Mouse (Mus musculus): ENCODE results near the gene Lrcol1.

Gene Lrcol1

GRCm38 (mm10) chr5:110344524-110344923 lies at the start of gene Lrcol1:
Gene Lrcol1 (plus strand): TSS chr5:110344730.
- DNase-seq (ENCODE audit: low spot score in 2 of 2), result no peak

DNA sequence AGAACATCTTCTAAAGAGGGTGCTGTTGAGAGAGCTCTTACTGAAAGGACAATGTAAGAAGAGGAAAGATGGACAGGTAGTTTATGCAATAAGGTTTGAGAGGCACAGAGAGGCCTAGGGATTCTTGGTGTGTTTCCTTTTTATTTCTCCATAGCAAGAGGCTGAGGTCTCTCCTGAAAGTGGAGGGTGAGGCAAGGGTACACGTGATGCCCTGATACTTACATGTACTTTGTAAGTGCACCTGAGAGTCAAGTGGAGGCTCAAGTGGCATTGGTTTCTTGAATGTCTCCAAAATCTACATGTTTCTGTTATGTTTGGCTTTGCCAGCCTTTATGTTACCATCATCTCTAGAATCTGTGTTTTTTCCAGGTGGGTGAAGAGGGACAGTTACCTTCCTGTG lies 47.9 kb upstream of the Lrcol1 start:
- no peak for DNase-seq (ENCODE audit: low spot score in 2 of 2)

DNA sequence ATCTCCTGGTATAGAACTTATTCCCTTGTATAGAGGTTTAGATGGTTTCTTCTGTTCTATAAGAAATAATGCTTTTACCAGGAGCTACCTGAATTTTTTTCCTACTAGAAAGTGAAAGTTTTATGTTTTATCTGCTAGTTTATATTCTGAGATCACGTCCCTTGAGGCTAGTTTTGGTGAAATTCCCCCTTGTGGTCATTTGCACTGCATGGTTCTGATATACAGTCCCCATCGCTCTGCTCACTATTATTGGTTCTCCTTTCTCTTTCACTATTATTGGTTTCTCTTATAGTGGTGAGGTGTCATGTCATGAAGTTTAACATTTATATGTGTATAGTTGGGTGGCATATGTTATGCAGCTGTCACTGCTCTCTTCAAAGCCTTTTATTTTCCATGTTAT lies 43.9 kb upstream of the Lrcol1 start:
- no peak for DNase-seq (ENCODE audit: low spot score in 2 of 2)

- DNase-seq (ENCODE audit: low spot score in 2 of 2), result no peak
These were observed 35.7 kb upstream of the Lrcol1 start for GRCm38 (mm10) chr5:110308861-110309260.

GRCm38 (mm10) chr5:110313127-110313526 lies 31.4 kb upstream of the Lrcol1 start:
- DNase-seq (ENCODE audit: low spot score in 2 of 2), result no peak

DNA sequence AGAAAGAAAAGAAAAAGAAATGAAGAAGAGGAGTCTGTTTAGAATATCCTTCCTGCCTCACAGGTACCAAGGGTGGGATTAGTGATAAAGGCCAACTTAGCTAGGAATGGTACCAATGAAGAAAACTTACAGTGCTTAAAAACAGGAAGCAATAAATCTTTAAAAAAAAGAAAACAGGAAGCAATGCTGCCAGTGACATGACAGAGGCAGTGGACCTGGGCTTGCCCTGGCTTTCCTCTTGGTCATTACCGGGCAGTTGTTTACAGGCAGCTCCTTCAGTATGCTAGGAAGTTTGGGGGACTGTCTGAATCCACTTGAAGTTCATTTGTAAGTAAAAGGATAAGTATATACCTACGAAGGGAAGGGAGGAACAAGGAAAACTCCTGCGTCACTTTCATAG lies 14.0 kb upstream of the Lrcol1 start:
- DNase-seq (ENCODE audit: low spot score in 2 of 2), result no peak

DNA sequence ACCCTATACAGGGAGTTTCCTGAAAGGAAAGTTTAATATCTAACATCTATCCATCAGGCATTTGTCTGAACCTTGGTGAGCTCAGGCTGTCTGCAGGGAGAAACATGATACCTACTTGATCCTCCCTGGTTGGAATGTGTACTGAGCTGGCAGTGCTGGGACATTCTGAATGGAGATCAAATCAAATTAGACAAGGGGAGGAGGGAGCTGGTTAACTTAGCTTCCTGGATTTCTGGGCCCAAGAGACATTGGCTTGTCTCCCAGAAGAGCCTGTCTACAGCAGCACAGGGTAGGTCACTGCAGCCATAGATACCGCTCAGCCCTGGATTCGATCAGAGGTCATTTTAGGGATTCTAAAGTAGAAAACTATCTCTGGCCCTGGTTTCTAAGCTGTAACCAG lies 5.7 kb upstream of the Lrcol1 start:
- DNase-seq (ENCODE audit: low spot score in 2 of 2), result no peak

DNA sequence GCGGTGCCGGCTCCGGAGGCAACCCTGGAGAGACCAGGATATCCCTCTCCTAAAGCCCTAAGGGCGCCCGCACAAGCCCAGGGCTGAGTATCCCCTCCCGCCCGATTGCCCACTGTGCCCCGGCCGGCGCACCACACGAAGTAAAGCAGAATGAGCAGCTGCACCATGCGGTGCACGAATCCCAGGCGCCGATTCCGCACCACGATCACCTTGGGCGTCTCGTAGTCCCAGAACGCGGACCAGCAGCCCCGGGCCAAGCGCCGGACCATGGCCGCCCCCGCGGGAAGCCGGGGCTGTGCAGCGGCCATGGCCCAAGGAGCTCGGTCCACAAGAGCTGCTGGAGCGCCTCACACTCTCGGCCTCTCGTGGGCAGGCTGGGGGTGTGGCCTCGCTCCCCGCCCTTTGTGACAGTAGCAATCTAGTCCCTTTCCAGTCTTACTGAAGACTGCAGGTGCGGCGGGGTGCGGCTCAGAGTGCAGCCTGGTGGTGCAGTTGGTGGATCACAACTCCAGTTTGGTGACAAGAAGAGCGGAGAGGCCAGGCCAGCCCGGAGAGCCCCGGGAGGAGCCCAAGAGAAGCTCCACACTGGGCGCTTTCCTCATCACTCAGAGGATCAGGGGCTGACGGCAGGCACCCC lies 1.8 kb upstream of the Lrcol1 start, which contains the start of gene P2rx2:
Gene P2rx2, minus strand, starts transcription at position 565 of the 637 bp plus-strand sequence.
- no peak for DNase-seq (ENCODE audit: low spot score in 2 of 2)

GRCm38 (mm10) chr5:110345553-110345952 lies 1.0 kb downstream of the Lrcol1 start:
- DNase-seq (ENCODE audit: low spot score in 2 of 2), result no peak

DNA sequence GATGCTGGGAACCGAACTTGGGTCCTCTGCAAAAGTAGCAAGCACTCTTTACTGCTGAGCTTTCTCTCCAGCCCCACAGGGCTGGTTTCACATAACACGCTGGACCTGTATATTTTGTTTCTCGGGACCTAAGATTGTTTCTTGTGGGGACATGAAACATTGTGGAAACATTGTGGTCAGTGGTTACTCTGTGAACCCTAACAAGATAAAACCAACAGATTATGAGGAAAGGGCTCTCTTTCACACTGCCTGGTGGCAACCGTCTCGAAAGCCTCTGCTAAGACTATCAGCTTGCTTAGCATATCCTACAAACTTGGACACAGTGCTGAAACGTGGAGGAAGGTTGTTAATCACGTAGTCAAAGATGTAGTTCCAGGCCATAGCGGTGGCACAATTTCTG lies 2.5 kb downstream of the Lrcol1 start:
- no peak for DNase-seq (ENCODE audit: low spot score in 2 of 2)

GRCm38 (mm10) chr5:110354716-110355115 lies 10.2 kb downstream of the Lrcol1 start:
- DNase-seq (ENCODE audit: low spot score in 2 of 2), result no peak

- peak; percentile 56 to 81 for DNase-seq (ENCODE audit: low spot score in 2 of 2)
These were observed 13.1 kb downstream of the Lrcol1 start for GRCm38 (mm10) chr5:110357531-110358179.

- DNase-seq (ENCODE audit: low spot score in 2 of 2), result no peak
These were observed 16.9 kb downstream of the Lrcol1 start for GRCm38 (mm10) chr5:110361465-110361864.

- no peak for DNase-seq (ENCODE audit: low spot score in 2 of 2)
These were observed 18.3 kb downstream of the Lrcol1 start for GRCm38 (mm10) chr5:110362813-110363178.

DNA sequence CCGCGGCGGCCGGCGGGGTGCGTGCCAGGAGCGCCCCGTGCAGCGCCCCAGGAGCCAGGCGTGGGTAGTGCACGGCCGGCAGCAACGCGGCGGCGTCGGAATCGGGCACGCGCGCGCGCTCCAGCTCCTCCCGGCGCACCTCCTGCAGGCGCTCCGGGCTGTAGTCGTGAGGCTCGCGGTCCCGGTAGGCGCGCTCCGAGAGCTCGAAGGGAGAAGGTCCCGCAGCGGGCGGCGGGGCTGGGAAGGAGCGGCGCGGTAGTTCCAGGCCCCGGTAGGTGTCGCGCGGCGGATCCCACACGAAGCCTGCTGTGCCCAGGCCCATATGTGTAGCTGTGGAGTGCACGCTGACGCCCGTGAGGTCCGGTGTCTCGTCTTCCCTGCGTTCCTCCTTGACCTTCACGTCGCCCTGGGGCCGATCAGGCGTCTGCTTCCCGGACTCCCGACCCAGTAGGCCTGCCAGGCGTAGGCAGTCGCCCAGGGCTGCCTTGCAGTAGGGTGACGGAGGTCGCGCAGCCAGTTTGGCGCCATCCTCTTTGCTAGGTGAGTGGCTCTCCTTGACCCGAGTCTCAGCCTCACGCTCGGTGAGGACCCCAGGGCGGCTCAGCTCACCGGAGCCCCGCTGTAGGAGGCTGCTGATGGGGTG lies 18.8 kb downstream of the Lrcol1 start:
- peak; percentile 35 to 61 for DNase-seq (ENCODE audit: low spot score in 2 of 2)

DNA sequence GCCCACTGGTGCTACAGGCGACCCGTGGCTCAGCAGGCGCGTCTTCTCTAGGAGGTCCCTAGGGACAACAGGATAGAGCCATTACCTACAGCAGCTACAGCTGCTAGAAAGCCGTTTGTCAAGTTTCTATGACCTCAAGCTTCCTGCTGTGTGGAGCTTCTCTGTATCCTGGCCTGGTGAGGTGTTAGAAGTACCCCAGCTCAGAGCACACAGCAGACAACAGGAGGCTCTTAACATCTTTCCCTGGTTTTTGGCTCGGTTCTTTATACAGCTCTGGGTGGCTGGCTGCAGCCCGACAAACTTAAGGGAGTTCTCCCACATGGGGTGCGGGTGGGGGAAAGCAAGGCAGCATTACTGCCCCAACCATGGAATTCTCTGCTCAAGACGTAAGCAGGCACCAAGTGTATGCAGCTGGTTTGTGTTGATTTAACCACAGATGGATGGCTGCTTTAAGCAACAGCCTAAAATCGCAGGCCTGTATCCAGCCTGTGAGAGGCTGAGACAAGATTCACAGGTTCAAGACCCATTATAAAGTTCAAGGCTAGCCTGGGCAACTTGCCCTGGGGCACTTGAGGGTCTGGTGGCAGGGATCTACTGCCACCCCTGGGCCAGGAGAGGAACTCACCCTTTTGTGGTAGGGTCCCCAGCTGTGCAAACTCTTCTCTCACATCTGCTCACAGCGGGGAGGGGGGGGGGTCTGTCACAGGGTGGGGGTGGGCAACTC lies 19.5 kb downstream of the Lrcol1 start:
- no peak for DNase-seq (ENCODE audit: low spot score in 2 of 2)

GRCm38 (mm10) chr5:110376802-110377433 lies 32.4 kb downstream of the Lrcol1 start:
- peak; percentile 43 to 73 for DNase-seq (ENCODE audit: low spot score in 2 of 2)

GRCm38 (mm10) chr5:110378181-110378583 lies 33.7 kb downstream of the Lrcol1 start:
- DNase-seq (ENCODE audit: low spot score in 2 of 2), result no peak

DNA sequence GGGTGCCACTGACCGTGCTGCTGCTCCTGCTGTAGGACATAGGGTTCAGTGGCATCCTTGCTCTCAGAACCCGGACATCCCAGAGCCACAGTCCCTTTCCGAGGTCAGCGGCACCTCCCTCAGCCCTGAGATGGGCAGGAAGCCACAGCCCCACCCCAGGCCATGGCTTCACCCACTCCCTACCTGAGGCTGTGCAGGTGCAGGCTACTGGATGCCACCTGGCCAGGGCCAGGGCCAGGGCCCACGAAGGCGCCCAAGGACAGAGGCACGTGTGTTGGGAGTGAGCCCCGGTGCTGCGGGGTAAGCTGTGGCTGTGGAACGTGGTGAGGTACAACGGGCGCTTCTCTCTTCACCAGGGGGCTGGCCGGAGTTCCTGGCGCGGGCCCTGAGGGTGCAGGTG lies 34.6 kb downstream of the Lrcol1 start:
- DNase-seq (ENCODE audit: low spot score in 2 of 2), result no peak

GRCm38 (mm10) chr5:110379823-110380222 lies 35.3 kb downstream of the Lrcol1 start:
- no peak for DNase-seq (ENCODE audit: low spot score in 2 of 2)

DNA sequence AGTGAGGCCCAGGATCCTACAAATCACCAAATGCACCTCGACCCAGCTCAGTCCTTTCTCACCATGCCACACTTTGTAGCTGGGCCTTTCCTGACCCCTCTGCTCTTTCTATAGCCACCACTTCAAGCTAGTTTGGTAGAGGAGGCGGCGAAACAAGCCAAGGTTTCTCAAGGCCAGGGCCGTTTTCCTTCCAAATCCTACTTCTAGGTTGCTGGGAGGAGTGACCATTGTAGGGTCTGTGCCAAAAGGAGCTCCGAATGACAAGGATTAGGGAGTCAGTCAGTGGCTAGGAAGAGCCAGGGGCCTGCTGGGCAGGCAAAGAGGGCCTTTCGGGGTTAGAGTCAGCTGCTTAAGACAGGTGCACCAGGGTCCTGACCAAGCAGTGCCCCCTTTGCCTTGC lies 40.0 kb downstream of the Lrcol1 start:
- no peak for DNase-seq (ENCODE audit: low spot score in 2 of 2)

GRCm38 (mm10) chr5:110385263-110385662 lies 40.7 kb downstream of the Lrcol1 start:
- DNase-seq (ENCODE audit: low spot score in 2 of 2), result no peak
